Mouse (Mus musculus): ENCODE measurements around the gene Prm2.
"Not testable (repeated sequence)": the region's sequence is repeated elsewhere in the genome, so short reads cannot be mapped to it uniquely, and the experiment has no call there.

Prm2 gene

GRCm38 (mm10) chr16:10812865-10813371, 17.0 kb upstream of the Prm2 start, which contains the start of gene Gm11172:
Gene Gm11172, plus strand, starts transcription at chr16:10812915.
- DNase-seq (ENCODE audit: extremely low spot score), result no peak

DNA sequence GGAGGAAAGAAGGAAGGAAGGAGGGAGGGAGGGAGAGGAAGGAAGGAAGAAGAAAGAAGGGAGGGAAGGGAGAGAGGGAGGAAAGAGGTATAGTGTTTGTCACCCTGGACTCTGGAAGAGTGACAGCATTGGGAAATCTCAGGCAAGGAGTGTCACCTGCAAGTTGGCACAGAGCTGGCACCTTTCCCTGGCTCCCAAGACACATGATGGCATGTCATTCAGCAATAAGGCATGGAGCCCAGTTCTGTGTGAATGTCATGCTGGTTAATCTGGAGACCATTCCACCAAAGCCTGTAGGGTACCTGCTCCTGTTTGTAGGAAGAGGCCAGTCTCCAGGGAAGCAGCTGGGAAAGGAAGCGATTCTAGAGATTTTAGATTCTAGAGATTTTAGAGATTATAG, 14.4 kb upstream of the Prm2 start:
- no peak for DNase-seq (ENCODE audit: extremely low spot score)

DNA sequence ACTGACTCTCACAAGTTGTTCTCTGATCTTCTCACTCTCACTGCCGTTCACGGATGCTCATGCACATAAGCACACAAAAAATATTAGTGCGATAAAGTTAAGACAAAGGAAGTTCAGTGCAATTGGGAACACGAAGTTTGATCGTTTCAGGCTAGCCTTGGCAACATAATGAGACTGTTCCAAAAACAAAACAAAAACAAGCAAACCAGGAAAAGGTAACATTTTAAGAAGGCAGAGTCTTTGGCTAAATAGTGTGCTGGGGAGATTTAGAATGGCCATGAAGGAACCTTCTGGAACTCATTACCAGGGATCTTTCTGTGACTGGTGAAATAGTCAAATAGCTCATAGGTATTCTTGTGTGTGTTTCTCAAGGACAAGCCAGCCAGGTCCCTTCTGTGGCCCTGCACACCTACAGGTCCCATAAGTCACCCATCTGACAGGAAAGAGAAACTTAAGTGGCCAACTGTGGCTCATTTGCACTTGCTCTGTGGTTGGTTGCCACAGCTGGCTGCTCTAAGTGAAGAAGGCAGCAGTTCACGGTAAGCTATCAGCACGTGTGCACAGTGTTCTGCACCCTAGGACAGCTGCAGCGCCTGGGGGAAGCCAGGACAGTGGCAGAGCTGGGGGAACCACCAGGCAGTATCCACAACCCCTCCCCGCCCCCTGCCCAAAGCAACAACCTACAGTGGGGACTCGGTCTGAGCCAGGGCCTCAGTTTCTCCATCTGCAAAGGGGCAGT, 10.0 kb upstream of the Prm2 start, which contains the start of gene Prm1:
TSS of gene Prm1 (minus strand) at position 51 of the 739 bp plus-strand sequence.
- no peak for DNase-seq (ENCODE audit: extremely low spot score)

DNA sequence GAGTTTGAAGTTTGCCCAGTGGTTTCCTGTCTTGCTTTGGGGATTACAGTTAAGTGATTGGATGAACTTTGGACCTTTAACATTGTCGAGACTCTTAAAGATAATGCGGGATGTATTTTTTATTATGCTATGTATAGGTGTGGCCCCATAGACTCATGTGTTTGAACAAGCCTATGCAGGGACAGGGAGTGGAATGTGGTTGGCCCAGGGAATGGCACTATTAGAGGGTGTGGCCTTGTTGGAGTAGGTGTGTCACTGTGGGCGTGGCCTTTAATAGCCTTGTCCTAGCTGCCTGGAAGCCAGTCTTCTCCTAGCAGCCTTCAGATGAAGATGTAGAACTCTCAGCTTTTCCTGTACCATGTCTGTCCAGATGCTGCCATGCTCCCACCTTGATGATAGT, 6.5 kb upstream of the Prm2 start:
- not testable (repeated sequence) for DNase-seq (ENCODE audit: extremely low spot score)

DNA sequence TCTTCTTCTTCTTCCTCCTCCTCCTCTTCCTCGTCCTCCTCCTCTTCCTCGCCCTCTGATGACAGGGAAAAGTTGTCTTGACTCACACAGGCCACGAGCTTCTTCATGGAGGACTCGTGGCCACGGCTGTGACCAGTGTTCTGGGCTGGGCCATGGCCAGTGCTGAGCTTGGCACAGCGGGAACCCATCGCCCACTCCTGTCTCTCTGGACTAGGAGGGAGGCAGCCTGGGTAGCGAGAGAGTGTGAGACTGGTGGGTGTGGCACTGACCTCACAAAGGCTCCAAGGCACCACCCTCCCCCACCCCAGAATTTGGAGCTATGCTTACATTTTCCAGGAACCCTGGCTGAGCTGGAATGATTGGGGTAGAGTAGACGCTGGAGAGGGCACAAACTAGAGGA, 5.2 kb downstream of the Prm2 start, which contains the start of gene Prm3:
TSS of gene Prm3 (minus strand) at position 213 of the 400 bp plus-strand sequence.
- no peak for DNase-seq (ENCODE audit: extremely low spot score)

GRCm38 (mm10) chr16:10788866-10789265, 7.1 kb downstream of the Prm2 start:
- DNase-seq (ENCODE audit: extremely low spot score), result no peak

DNA sequence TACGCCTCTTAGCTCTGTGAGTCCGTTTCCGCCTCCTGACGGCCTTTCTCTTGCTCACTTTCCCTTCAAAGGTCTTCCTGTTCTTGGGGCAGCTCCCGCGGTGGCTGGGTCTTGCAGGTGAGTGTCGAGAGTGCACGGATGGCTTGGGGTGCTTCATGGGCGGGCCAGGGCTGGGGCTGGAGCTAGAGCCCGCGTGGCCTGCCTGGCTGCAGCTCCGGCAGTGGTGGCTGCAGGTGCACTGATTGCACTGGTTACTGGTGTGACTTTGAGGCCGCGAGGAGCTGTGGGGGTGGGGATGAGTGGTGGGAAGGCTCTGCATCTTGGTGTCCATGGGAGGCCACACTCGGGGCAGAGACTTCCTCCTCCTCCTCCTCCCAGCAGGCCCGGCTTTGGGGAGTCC, 7.7 kb downstream of the Prm2 start, which contains the start of gene Tnp2:
TSS of gene Tnp2 (minus strand) at position 390 of the 400 bp plus-strand sequence.
- no peak for DNase-seq (ENCODE audit: extremely low spot score)

DNA sequence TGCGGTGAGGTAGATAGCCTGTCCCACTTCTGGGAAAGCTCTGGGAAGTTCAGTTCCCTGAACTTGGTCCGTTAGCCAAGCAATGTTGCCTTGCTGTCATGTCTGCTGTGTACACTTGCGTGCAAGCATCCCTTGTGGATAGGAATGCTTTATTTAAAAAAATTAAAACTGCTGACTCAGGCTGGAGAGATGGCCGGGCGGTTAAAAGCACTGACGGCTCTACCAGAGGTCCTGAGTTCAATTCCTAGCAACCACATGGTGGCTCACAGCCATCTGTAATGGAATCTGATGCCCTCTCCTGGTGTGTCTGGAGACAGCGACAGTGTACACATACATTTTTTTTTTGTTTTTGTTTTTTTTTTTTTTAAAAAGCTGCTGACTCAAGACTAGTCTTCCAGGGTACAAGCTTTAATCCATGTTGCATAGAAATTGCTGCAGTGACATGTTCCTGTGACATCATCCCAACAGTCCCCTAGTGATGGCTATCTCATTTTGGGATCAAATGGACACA, 8.3 kb downstream of the Prm2 start:
- no peak for DNase-seq (ENCODE audit: extremely low spot score)

- DNase-seq (ENCODE audit: extremely low spot score), result no peak
Measured at GRCm38 (mm10) chr16:10786782-10787547, 9.0 kb downstream of the Prm2 start.

- DNase-seq (ENCODE audit: extremely low spot score), result peak; percentile 85
Measured at GRCm38 (mm10) chr16:10786288-10786687, 9.6 kb downstream of the Prm2 start.

GRCm38 (mm10) chr16:10785371-10786231, 10.3 kb downstream of the Prm2 start, which contains the start of gene Socs1:
Gene Socs1, minus strand, starts transcription at chr16:10785536.
- peak; percentile 93 for DNase-seq (ENCODE audit: extremely low spot score)

DNA sequence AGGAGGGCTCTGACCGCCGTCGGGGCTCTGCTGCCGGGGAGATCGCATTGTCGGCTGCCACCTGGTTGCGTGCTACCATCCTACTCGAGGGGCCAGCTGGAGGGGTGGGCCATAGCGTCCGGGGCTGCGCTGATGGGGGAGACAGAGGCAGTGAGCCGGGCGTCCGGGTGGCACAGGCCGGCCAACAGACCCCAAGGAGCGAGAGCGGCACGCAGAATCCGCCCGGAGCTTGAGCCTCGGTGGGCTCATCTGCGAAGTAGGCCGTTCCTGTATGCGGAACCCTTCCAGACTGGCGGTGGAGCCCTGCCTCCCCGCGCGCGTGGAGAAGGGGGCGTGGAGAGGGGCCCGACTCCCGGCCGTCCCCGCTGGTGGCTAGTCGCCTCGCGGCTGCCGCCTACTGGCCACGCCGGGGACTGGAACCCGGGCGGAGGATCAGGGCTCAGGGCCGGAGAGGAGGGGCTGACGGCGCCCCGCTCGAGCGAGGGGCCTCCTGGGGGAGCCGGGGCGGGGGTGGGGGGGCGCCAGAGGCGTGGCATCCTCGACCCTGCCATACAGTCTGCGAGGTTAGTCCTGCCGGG, 11.1 kb downstream of the Prm2 start:
- DNase-seq (ENCODE audit: extremely low spot score), result peak; percentile 97

DNA sequence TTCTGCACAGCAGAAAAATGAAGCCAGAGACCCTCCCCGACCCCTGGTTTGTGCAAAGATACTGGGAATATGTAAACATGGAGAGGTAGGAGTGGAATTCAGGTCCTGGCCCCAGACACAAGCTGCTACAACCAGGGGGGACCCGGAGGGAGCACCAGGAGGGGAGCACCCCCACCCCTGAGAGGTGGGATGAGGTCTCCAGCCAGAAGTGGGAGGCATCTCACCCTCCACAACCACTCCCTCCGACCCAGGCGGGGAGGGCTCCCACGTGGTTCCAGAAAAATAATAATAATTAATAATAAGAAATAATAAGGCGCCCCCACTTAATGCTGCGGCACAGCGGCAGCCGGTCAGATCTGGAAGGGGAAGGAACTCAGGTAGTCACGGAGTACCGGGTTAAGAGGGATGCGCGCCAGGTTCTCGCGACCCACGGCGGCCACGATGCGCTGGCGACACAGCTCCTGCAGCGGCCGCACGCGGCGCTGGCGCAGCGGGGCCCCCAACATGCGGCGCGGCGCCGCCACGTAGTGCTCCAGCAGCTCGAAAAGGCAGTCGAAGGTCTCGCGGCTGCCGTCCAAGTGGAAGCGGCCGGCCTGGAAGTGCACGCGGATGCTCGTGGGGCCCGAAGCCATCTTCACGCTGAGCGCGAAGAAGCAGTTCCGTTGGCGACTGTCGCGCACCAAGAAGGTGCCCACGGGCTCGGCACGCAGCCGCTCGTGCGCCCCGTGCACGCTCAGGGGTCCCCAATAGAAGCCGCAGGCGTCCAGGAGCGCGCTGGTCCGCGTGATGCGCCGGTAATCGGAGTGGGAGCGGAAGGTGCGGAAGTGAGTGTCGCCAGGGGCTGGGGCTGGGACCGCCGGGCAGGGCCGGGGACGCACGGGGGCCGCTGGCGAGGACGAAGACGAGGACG, 11.8 kb downstream of the Prm2 start:
- DNase-seq (ENCODE audit: extremely low spot score), result no peak

DNA sequence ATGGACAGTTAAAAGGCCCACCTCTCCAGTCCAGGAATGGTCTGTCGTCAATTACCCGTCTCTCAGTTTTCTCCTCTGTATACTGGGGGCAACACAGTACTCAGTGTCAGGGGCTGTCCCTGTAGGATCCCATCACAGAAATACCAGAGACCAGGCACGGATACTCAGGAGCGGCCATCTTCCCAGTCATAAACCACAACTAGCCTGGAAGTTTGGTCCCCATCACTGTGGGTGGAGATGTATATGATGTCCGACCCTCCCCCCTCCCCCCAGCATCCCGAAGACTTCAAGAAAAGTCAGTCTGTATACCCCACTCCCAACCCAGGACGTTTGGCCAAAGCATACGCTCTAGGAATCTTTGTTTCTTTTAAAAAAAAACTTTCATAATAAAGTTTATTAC, 12.5 kb downstream of the Prm2 start:
- DNase-seq (ENCODE audit: extremely low spot score), result no peak

- no peak for DNase-seq (ENCODE audit: extremely low spot score)
Measured at GRCm38 (mm10) chr16:10783152-10783434, 12.8 kb downstream of the Prm2 start.

GRCm38 (mm10) chr16:10782377-10783151, 13.4 kb downstream of the Prm2 start:
- DNase-seq (ENCODE audit: extremely low spot score), result no peak

DNA sequence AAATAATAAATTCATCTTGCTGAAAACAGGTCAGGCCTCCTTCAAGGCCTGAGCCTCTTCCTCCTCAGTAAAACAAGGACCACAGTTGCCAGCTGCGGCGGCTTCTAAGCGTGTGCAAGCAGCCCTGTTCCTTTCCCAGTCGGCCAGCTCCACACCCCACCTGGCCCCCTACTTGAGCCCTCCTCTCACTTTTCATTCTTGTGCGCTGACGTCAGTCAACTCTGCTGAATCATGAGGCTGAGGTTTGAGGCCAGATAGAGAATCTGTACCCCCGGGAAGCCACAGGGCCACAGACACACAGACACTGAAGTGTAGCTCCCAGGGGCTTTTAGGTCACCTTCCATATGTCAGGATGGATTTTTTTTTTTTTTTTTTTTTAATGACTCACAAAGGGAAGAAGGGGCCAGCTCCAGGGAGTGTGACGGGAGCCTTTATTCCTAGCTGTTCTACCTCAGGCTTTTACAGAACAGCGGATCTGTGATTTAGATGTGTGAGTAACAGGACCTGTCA, 14.0 kb downstream of the Prm2 start:
- DNase-seq (ENCODE audit: extremely low spot score), result no peak

DNA sequence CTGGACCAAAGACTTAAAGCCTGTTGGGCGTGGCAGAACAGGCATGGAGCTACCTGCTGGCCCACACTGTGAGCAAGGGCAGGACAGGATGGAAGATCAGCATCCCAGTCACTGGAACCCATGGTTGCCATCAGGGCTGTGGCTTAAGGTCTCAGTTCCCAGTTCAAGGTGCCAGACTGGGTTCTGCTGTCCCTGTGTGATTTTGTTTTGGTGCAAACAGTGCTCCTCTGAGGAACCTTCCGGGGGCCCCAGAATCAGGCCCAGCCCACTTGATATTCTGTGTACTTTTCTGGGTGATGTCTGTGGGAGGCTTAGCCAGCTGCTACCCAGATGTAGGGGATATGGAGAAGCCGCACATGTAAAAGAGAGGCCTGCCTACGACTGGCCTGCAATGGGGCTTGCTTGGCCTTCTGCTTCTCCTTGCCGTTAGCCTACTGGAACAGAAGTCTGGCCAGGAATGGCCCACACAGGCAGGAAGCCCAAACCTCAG, 15.3 kb downstream of the Prm2 start:
- no peak for DNase-seq (ENCODE audit: extremely low spot score)

- no peak for DNase-seq (ENCODE audit: extremely low spot score)
Measured at GRCm38 (mm10) chr16:10777579-10778160, 18.3 kb downstream of the Prm2 start.
